Mouse (Mus musculus): ENCODE results near the gene Gfy.

GRCm38 (mm10) chr7:45157459-45157858, 21.9 kb downstream of the Gfy start:
- no peak for TF ChIP-seq CTCF (IDR thresholded peaks at IDR 0.05)
- TF ChIP-seq EP300 (IDR thresholded peaks at IDR 0.05): no peak

Measured in lung, postnatal 0 days (tissue).